Mouse (Mus musculus): ENCODE results near the gene Cep57.

- no peak for TF ChIP-seq CTCF (IDR thresholded peaks at IDR 0.05; ENCODE audit: control insufficient read depth, insufficient read depth, low read length)
- no peak for TF ChIP-seq POLR2A (IDR thresholded peaks at IDR 0.05; ENCODE audit: borderline replicate concordance, control insufficient read depth, low read depth, low read length)
Measured at GRCm38 (mm10) chr9:13847591-13847990, 20.7 kb upstream of the Cep57 start.

Measured in bone marrow, adult 2 months (tissue).